Mouse (Mus musculus): Measurements from ENCODE around the gene Ptpre.
"Not testable (repeated sequence)": the region's sequence is repeated elsewhere in the genome, so short reads cannot be mapped to it uniquely, and the experiment has no call there.

Ptpre gene

DNA sequence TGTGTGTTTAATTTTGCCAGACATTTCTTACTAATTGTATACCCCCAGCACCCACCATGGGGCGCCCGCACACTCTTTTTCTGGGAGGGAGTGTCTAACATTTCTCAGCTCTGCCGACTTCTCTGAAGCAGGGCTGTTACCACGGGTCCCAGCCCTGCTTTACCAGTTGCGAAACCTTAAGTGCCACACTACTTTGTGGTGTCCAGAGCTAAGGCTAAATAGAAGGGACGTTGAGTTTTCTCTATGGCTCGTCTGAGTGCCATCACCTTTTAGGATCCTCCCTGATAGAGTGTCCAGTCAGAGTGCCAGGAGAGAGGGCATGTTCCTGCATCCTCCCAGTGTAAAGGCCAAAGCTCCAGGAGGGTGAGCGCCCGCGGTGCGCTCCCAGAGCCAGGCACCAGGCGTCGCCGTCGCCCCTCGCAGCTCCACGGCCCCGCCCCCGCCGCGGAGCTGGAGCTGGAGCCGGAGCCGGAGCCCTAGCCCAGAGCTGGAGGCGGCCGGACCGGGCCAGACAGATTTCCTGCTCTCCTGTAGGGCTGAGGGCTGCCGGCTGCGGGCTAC lies at the start of gene Ptpre:
Ptpre (plus strand) TSS at position 141 of the 561 bp plus-strand sequence.
- DNase-seq (ENCODE audit: low spot score in 2 of 2) = peak; percentile 80 to 87

GRCm38 (mm10) chr7:135488214-135488810 lies 49.0 kb upstream of the Ptpre start:
- no peak for DNase-seq (ENCODE audit: low spot score in 2 of 2)

DNA sequence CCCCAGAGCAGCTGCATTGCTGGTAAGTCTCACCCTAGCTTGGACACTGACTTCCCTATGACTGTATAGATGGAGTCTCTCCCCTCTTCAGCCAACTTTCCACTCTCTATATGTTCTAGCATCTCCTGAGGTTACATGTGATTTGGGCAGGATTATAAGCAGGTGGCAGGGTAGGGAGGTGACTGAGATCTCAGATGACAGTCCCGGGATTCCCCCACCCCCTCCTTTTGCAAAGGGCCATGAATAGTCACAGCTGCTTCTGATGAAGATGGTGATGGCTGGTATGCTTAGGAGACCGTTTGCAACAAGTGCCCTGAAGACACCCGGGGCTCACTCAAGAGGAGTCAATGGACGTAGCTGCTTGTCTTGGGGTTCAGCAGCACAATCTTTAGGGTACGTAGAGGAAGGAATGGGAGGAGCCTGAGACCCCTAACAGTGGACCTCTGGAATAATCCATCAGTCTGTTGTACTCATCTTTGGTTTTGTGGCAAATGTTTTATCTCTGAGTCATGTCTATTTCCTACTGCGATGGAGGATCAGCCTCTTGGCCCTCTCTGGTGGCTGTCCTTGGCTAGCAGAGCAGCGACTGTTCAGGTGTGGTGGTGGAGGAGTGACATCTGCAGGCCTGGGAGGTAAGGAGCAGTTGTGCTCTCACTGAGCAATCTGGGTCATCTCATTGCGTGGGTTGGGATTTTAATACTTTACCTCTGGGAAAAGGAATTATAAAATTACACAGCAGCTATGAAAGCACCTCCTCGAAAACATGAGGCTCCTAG lies 47.4 kb upstream of the Ptpre start:
- DNase-seq (ENCODE audit: low spot score in 2 of 2) = peak in 1 of 2 experiments; percentile 39

- peak in 1 of 2 experiments; percentile 26 for DNase-seq (ENCODE audit: low spot score in 2 of 2)
These were observed 46.8 kb upstream of the Ptpre start for GRCm38 (mm10) chr7:135490500-135490886.

DNA sequence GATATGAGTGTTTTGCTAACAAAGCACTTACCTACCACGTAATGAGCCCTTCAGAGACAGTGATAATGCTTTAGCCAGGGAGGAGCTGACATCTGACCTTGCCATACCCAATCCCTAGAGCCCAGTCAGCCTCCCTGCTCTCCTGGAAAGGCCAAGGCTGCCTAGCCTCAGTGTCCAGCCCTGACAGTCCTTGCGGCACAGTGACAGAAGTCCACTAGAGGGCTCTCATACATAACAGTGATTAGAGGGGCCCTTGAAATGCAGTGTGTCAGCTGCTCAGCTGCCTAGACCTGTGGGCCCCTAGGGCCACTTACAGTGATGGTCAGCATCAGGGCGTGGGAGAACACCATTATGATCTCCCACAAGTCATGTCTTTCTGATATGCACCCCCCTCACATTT lies 42.0 kb upstream of the Ptpre start:
- no peak for DNase-seq (ENCODE audit: low spot score in 2 of 2)

DNA sequence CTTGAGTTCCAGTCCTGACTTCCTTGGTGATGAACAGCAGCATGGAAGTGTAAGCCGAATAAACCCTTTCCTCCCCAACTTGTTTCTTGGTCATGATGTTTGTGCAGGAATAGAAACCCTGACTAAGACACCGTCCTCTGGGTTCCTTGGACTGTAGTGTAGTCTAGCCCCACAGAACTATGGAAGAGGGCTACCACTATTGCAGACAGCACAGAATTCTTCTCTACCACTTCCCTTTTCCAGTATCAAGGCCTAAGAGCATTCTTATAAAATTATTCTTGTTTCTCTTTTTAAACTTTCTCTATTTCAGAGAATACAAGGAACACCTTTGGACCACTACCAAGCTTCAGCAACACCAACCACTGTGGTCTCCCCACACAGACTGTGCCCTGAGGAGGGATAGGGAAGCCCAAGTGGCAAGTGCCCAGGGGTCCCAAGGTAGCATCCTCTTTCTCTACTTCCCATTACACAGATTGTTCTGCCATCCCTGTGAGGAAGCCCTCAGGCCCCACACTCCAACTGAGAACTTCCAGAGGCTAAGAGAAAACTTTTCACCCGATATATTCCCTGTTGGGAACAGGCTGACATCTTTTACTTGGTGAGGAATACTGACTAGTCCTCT lies 38.6 kb upstream of the Ptpre start:
- DNase-seq (ENCODE audit: low spot score in 2 of 2) = peak in 1 of 2 experiments; percentile 46

- peak in 1 of 2 experiments; percentile 25 for DNase-seq (ENCODE audit: low spot score in 2 of 2)
These were observed 37.9 kb upstream of the Ptpre start for GRCm38 (mm10) chr7:135499403-135499802.

DNA sequence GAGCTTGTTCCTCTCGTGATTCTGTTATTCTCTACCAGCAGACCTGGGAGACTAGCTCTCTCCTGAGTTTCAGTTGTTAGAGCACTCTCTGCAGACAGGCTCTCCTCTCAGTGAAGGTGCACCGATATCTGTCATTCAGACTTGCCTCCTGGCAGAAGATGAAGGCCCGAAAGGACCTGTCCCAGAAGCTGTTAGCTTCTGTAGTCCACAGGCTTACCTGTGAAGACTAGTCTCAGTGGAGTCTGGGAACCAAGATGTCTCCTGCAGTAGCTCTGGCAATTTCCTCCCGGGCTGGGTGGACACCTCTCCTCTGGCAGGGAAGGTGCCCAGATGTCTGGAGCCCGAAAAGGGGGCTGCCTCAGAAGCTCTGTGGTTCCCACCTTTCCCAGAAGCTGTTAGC lies 30.8 kb upstream of the Ptpre start:
- DNase-seq (ENCODE audit: low spot score in 2 of 2) = not testable (repeated sequence)

DNA sequence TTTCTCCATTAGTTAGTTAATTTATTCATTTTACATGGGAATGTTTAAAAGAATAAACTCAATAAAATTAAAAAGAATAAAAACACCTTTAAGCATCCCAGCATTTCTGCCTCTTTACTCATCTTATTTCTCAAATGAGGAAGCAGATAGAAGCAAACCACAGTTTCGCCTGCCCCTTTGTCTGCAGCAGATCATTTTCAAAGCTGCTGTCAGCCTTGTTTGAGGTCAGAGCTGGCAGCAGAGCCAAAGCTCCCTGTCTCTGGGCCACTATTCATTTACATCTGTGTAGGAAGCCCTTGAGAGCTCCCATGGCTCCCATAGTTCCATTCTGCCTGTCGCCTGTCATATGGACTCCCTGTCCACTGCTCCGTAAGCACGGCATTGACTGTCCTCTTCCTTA lies 28.7 kb upstream of the Ptpre start:
- DNase-seq (ENCODE audit: low spot score in 2 of 2) = no peak

- DNase-seq (ENCODE audit: low spot score in 2 of 2) = no peak
These were observed 28.0 kb upstream of the Ptpre start for GRCm38 (mm10) chr7:135509272-135509671.

GRCm38 (mm10) chr7:135510431-135510830 lies 26.9 kb upstream of the Ptpre start:
- DNase-seq (ENCODE audit: low spot score in 2 of 2) = no peak

- DNase-seq (ENCODE audit: low spot score in 2 of 2) = no peak
These were observed 25.6 kb upstream of the Ptpre start for GRCm38 (mm10) chr7:135511723-135512122.

- no peak for DNase-seq (ENCODE audit: low spot score in 2 of 2)
These were observed 20.1 kb upstream of the Ptpre start for GRCm38 (mm10) chr7:135517191-135517590.

DNA sequence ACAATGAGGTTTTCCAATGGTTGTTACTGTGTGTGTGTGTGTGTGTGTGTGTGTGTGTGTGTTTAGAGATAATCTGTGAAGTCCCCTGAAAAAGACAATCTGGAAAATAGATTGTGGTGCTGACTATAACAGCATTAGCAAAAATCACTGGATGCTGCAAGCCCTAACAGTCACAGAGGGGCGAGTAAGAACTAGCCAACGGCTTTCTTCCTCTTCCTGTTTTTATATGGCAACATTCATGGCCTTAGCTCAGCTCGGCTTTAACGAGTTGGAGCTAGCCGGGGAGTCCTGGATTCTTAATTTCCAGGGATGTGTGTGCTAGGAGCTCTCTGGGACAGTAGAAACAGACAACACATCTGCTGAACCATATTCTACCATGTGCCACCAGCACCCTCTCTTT lies 17.0 kb upstream of the Ptpre start:
- no peak for DNase-seq (ENCODE audit: low spot score in 2 of 2)

DNA sequence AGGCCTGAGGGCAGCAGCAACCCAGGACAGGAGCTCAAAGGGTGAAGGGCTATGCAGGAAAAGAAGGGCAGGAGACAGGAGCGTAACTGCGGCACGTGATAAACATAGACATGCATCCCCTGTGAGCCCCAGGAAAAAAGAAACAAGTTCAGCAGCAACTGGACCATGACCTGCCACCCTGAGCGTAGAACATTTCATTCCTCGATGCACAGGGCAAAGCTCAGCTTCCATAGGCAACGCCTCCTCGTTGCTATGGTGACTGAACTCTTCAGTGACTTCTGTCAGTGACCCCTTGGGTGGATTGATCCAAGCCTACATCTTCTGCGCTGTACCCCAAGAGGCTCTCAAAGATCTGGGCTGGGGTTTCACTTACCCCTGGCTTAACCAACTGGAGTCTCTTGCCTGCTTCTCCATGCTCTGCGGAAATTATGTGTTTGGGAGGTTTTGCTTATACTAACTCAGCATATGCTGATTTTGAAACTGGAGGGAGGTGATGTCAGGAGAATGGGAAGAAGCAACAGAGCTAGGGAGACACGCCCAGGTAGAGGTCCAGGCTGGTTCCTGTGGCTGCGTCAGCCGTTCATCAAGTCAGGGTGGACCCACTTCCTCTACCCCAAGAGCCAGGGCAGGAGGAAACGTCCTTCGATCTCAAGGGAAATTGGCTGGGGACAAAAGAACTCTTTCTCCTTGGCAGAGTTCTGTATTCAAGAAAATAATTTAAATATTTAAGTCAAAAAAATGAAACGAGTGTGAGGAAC lies 15.3 kb upstream of the Ptpre start:
- DNase-seq (ENCODE audit: low spot score in 2 of 2) = peak in 1 of 2 experiments; percentile 50

DNA sequence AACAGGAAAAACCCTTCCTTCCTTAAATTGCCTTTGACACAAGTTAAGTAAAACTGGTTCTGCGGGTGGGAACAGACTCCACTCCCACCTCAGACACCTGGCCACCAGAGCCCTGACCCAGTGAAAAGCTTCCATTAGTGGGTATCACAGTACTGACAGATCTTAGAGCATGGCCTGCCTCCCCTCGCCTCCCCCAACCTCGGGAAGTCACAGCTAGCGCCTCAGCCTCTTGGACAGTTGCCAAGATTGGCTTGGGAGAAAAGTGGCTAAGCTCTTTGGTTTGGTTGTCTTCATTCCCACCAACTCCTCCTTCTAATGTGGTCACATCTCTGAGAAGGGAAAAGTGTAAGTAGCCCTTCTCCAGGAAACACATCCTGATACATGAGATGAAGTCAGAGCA lies 13.3 kb upstream of the Ptpre start:
- peak in 1 of 2 experiments; percentile 56 for DNase-seq (ENCODE audit: low spot score in 2 of 2)

- peak in 1 of 2 experiments; percentile 28 for DNase-seq (ENCODE audit: low spot score in 2 of 2)
These were observed 12.8 kb upstream of the Ptpre start for GRCm38 (mm10) chr7:135524424-135524967.

DNA sequence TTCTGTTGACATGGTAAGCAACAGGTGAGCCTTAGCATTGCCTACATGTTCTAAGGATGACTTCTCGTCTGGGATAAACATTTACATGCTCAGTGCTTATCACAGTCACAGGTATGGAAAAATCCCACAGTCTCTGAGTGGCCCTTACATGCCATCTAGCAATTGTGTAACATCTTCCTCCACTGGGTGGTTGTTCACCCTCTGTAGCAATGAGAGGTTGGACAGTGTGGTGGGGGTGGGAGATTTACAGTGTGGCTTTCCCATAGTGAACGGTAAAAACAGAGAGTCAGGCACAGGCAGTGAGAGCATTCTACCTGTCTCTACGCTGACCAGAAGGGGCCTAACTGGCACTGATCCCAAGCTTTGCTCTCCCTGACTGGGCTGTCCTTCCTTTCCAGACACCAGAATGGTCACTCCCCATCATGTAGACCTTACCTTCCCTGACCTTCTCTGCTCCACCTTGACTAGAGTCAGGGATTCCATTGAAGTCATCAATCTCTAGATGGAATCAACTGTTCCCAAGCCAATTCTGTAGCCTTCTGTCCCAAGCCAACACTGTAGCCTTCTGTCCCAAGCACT lies 10.6 kb upstream of the Ptpre start:
- DNase-seq (ENCODE audit: low spot score in 2 of 2) = peak in 1 of 2 experiments; percentile 47

GRCm38 (mm10) chr7:135527169-135527568 lies 10.1 kb upstream of the Ptpre start:
- no peak for DNase-seq (ENCODE audit: low spot score in 2 of 2)

DNA sequence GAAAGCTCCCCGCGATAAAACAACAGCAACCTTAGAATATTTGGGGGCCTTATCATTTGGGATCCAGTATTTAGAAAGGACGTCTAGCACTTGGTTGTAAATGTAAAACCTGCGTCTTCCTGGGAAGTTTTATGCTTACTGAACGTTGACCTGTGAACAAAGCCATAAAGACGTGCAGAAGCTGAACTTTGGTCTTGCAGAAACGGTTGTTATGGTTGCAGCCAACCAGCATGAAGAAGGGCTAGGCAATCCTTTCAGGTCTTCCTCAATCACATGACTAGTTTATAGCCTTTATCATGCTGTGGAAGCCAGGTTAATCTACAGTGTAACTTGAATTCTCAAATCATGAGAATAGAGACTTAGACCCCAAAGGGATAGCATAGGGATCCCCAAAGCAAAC lies 8.8 kb upstream of the Ptpre start, which contains the start of gene Clrn3:
Clrn3 (minus strand) TSS at position 140 of the 400 bp plus-strand sequence.
- no peak for DNase-seq (ENCODE audit: low spot score in 2 of 2)

- no peak for DNase-seq (ENCODE audit: low spot score in 2 of 2)
These were observed 8.2 kb upstream of the Ptpre start for GRCm38 (mm10) chr7:135529068-135529467.

All from urinary bladder, postnatal 4 days (tissue).